Mouse (Mus musculus) Muller cell, postnatal 12 days (primary cell): Measurements from ENCODE around the gene Slc22a18.

Experiments used
- DNase-seq: peaks from one replicate; pipeline ENCODE4 v3.0.0-alpha.2; 2015; ENCODE audit errors: inconsistent ontology term

Gene Slc22a18

DNA sequence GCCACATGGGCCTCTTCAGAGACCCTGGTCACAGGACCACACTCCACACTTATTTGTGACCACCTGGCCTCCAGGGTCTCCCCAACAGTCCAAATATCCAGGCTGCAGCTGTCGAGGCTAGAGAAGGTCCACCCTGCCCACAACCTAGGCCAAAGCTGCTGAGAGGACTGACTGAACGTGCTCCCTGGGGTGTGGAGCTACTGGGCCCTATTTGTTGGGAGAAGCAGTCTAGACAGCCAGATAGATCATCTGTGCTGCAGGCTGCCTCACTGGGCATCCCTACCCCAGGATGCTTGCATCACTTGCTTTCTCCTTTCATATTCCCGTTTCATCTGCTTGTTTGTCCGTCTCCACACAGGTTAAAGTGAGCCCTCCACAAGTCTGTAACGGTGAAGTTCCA is 11.0 kb upstream of the Slc22a18 start:
- no peak for DNase-seq

GRCm38 (mm10) chr7:143463865-143464415 is 9.6 kb upstream of the Slc22a18 start:
- DNase-seq, result peak; percentile 70

DNA sequence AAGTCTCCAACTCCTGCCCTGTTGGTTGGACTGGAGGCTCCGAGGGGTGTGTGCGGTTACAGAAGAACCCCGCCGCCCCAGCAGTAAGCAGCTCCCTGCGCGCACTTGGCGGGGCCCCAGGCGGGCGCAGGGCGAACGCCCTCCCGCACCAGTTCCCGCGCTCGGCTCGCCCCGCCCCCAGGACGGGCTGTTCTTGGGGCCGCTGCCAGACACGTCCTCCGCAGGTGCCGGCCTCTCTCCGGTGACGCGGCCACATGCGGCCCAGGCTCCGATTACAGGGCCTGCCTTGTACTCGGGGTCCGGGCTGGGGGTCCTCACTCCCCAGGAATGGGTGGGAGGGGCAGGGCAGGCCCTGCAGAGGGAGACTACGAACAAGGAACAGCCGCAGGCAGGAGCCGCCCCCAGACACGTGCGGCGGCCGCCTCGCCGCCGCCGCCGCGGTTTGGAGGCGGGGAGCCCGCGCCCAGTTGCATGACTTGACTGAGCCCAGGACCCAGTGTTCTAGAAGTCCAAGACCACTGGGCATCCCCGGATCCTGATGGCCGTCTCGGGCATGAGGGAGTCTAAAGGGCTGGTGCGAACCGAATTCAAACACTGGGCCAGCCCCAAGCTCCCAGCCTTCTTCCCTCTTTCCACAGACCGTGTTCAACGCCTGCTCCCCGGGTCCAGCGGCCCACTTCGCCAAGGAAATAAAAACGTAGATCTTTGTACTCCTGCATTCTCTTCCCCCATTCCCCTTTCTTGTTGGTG is 8.6 kb upstream of the Slc22a18 start:
- peak; percentile 50 for DNase-seq

GRCm38 (mm10) chr7:143466099-143466677 is 7.3 kb upstream of the Slc22a18 start:
- peak; percentile 61 for DNase-seq

GRCm38 (mm10) chr7:143467714-143468113 is 5.8 kb upstream of the Slc22a18 start:
- no peak for DNase-seq

DNA sequence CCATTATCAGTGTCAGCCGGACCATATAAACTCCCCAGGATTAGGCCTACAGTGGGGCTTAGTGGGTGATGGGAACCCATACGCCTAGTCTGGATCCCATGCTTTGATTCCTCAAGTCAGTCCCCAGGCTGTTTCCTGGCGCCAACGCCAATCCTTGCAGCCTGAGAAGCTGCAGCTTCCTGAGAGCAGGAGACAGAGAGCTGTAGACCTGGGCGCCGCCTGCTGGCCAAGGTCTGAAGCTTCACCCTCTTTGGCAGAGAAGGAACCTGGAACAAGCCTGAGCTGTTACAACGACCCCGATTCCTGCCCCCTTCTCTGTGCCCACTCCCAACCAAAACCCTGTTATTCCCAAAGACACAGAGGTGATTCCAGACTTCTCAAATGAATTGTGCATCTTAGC is 3.6 kb upstream of the Slc22a18 start:
- DNase-seq, result peak; percentile 45

DNA sequence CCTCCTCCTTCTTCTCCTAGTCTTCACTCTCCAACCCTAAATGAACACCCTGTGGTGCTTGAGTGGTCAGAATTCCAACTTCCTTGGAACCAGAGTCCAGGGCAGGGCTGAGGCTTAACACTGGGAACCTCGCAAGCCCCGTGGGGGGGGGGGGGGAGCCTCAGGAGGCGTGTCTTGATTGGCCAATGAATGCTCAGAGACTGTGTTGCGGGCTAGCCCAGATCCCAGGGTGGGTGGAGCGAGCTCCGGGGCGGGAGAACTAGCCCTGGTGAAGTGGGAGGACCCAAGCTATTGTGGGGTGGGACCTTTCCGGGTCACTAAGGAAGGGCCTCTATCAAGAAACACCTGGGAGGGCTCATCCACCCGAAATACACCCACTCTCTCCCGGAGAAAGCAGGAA is 1.3 kb downstream of the Slc22a18 start:
- no peak for DNase-seq

DNA sequence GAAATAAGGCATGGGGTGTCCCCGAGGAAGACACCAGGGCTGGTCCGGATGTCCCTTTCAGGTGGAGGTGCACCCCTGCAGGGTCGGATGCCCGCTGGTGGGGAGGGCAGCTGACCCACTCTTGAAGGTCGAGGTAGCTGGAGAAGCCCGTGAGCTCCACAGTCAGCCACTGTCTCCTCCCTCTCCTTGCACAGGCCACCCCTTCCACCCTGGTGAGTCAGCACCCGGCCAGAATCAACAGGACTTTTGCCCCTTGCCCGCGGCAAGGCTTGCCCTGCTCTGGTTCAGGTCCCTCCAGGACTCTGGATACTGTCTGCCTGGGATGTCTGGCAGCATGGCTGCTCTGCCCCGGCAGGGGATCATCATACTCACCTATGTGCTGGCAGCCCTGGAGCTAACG is 2.3 kb downstream of the Slc22a18 start:
- no peak for DNase-seq

DNA sequence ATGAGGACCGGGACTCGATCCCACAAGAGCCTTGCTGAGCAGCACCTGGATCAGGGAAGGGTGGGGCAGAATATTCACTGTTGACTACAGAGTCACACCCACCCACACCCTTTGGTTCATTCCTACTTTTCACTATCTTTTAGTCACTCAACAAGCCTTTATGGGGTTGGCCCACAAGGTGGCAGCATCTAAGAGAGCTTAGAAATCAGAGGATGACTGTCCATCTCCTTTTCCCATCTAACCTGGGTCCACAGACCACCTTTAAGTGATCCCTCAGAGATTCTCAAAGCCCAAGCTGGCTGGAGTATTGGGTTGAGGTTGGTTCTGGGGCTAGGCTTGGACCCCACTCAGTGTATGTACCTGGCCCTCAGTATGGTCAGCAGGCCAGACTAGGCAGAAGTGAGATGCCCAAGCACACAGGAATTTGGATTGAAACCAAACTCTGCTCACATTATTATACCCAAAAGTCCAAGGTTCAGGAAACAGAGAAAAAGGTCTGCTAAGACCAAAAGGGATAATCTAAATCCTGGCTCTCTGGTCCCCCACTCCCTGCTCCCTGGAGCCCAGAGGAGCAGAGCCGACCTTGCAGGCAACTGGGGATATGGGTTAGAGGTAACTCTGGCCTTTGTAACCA is 3.3 kb downstream of the Slc22a18 start:
- no peak for DNase-seq

GRCm38 (mm10) chr7:143477800-143478199 is 4.3 kb downstream of the Slc22a18 start:
- DNase-seq, result no peak

GRCm38 (mm10) chr7:143480498-143480897 is 7.0 kb downstream of the Slc22a18 start:
- DNase-seq, result peak; percentile 19

DNA sequence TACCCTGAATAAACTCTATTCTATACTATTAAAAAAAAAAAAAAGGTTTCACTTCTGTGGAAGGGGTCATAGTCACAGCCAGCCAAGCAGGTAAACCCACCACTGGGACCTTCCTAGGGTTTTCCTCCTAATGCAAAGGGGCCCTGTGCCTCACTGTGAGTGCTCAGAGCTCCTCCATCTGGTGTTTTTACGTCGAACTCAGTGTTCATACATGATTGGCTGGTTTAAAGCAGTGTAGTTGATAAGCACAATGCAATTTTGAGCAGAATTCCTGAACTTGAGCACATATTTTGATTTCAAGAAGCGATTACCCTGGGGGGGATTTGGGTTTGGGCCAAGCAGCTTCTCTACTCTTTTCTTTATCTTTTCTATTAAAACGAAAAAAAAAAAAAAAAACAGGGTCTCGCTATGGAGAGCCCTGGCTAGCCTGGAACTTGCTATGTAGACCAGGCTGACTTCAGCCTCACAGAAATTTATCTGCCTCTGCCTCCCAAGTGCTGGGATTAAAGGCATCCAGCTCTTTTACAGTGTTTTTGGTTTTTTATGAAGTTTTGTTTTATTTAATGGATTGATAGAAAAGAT is 8.4 kb downstream of the Slc22a18 start:
- no peak for DNase-seq

GRCm38 (mm10) chr7:143482541-143482940 is 9.0 kb downstream of the Slc22a18 start:
- DNase-seq, result no peak

DNA sequence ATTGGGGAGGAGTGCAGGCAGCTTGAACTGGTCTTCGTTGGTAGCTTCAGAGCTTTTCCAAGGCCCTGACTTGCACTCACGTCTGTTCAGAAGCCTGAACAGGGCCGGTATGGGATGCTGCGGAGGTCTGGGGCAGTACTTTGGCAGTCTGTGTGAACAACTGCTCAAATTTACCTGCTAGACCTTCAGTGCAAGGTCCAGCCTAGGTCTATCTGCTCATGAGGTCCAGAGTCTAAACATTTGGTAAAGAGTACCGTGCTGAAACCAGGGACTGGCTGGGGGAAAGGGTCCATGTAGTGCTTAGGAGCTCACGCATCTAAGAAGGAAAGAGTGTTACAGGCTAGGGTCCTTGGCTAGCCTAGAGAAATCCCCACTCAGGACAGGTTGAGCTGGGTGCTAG is 16.2 kb downstream of the Slc22a18 start:
- no peak for DNase-seq

GRCm38 (mm10) chr7:143493616-143494126 is 20.1 kb downstream of the Slc22a18 start:
- DNase-seq, result no peak

- no peak for DNase-seq
Observed at GRCm38 (mm10) chr7:143495104-143495961, 21.8 kb downstream of the Slc22a18 start.

DNA sequence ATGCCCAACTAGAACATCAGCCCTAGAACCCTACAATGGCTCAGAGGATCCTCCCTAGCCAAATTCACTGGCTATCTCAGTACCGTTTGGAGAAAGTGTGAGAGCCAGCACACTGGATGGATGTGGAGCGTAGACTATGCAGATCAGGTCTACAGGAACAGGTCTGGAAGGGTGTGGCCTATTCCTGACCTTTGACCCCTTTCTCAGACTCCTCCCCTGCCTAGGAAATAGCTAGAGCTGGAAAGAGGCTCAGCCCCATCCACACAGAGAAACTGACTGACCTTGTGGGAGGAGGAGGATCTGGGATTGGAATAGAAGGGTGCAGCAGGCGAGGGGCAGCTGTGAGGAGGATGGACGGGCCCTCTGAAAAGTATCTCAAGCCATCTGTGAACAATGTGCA is 25.0 kb downstream of the Slc22a18 start:
- DNase-seq, result no peak

GRCm38 (mm10) chr7:143500912-143501311 is 27.4 kb downstream of the Slc22a18 start:
- peak; percentile 7 for DNase-seq

- DNase-seq, result peak; percentile 17
Observed at GRCm38 (mm10) chr7:143501643-143502417, 28.3 kb downstream of the Slc22a18 start.

DNA sequence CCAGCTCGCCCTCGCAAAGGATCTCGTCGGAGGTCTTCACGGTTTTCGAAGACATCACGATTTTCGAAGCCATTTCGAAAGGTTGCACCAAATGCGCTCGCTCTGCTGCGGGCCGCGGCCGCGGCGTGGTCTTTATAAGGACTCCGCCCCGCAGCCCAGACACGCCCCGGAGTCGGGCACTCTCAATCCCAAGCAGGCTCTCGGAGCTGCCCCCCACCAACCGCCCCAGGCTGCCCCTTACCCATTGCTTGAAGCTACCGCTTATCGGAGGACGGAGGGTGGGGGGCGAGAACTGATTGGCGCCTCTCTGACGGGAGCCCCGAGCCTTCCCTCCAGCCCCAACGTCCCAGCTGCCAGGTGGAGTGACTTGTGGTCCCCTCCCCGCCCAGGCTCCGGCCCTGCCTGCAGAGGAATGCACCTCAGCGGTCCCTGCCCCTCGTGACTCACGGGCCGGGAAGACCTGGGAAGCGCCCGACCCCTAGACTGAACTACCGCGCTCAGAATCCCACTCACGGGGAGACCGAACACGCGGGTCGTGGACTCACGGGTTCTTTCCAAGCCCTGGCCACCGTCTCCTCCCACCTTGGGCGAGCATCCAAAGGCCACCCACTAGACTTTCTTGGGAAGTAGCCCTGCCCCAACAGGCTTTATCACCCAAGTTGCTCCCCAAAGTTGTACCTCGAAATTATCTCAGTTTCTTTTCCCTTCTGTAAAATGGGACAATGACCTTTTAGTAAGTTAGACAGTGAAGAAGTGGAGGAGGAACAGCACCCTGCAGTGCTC is 29.1 kb downstream of the Slc22a18 start, which contains the start of gene Phlda2:
Gene Phlda2 (minus strand): TSS at position 733 of the 783 bp plus-strand sequence.
- peak; percentile 26 for DNase-seq
